Mouse (Mus musculus): ENCODE data around the gene Gm30191.

The Gm30191 gene

GRCm38 (mm10) chr4:134286226-134287167 lies 39.8 kb downstream of the Gm30191 start:
- DNase-seq (ENCODE audit: low read depth, low spot score) = peak; percentile 50

GRCm38 (mm10) chr4:134287168-134287564 lies 40.4 kb downstream of the Gm30191 start:
- DNase-seq (ENCODE audit: low read depth, low spot score) = peak; percentile 87

- DNase-seq (ENCODE audit: low read depth, low spot score) = peak; percentile 97
Measured at GRCm38 (mm10) chr4:134287575-134288025, 40.9 kb downstream of the Gm30191 start, which contains the start of gene Pdik1l. Gene Pdik1l (minus strand): TSS chr4:134287895.

- DNase-seq (ENCODE audit: low read depth, low spot score) = no peak
Measured at GRCm38 (mm10) chr4:134288397-134289256, 41.9 kb downstream of the Gm30191 start.

GRCm38 (mm10) chr4:134292067-134292466 lies 45.3 kb downstream of the Gm30191 start:
- DNase-seq (ENCODE audit: low read depth, low spot score) = peak; percentile 82

- no peak for DNase-seq (ENCODE audit: low read depth, low spot score)
Measured at GRCm38 (mm10) chr4:134293061-134293691, 46.4 kb downstream of the Gm30191 start.

GRCm38 (mm10) chr4:134293692-134294163 lies 47.0 kb downstream of the Gm30191 start:
- no peak for DNase-seq (ENCODE audit: low read depth, low spot score)

GRCm38 (mm10) chr4:134296096-134296495 lies 49.4 kb downstream of the Gm30191 start:
- peak; percentile 77 for DNase-seq (ENCODE audit: low read depth, low spot score)

- DNase-seq (ENCODE audit: low read depth, low spot score) = peak; percentile 80
Measured at GRCm38 (mm10) chr4:134296523-134296922, 49.8 kb downstream of the Gm30191 start.

- DNase-seq (ENCODE audit: low read depth, low spot score) = no peak
Measured at GRCm38 (mm10) chr4:134297369-134297768, 50.6 kb downstream of the Gm30191 start.

GRCm38 (mm10) chr4:134298626-134299497 lies 52.1 kb downstream of the Gm30191 start:
- DNase-seq (ENCODE audit: low read depth, low spot score) = peak; percentile 90

GRCm38 (mm10) chr4:134299498-134299810 lies 52.7 kb downstream of the Gm30191 start:
- DNase-seq (ENCODE audit: low read depth, low spot score) = no peak
